Mouse (Mus musculus) midbrain, embryonic 13.5 days (tissue): ENCODE data around the gene 4933409G03Rik. TPM values are rescaled to one million over a fixed set of nuclear protein-coding genes. Genes with fewer than 3 reads are reported as not detected.
"Not testable (repeated sequence)": the region's sequence is repeated elsewhere in the genome, so short reads cannot be mapped to it uniquely, and the experiment has no call there.

Source experiments
- ATAC-seq: fragments of 200-750 bp; cut with Nextera tagmentation; 2 replicates; pipeline ENCODE4 v1.8.0; 2017; ENCODE audit warnings: mild to moderate bottlenecking, moderate TSS enrichment, moderate library complexity
- H3K27ac ChIP-seq: fragments of 300-500 bp; sonication (generic); 2 replicates; pipeline ENCODE4 v1.5.1; 2015; ENCODE audit warnings: inconsistent platforms, mild to moderate bottlenecking, moderate library complexity
- H3K27me3 ChIP-seq: fragments of 300-500 bp; sonication (generic); 2 replicates; pipeline ENCODE4 v1.6.1; 2015; ENCODE audit warnings: mild to moderate bottlenecking, inconsistent platforms
- H3K36me3 ChIP-seq: fragments of 300-500 bp; sonication (generic); 2 replicates; pipeline ENCODE4 v1.6.1; 2015; ENCODE audit warnings: mild to moderate bottlenecking, inconsistent platforms
- H3K4me1 ChIP-seq: fragments of 300-500 bp; sonication (generic); replicated peaks from 2 replicates; pipeline ENCODE4 v1.6.1; 2015; ENCODE audit warnings: inconsistent platforms
- H3K4me2 ChIP-seq: fragments of 300-500 bp; sonication (generic); replicated peaks from 2 replicates; pipeline ENCODE4 v1.6.1; 2015; ENCODE audit warnings: moderate library complexity, mild to moderate bottlenecking, inconsistent platforms
- H3K4me3 ChIP-seq: fragments of 300-500 bp; sonication (generic); replicated peaks from 2 replicates; pipeline ENCODE4 v1.5.1; 2015; ENCODE audit warnings: mild to moderate bottlenecking, inconsistent platforms
- H3K9ac ChIP-seq: fragments of 300-500 bp; sonication (generic); replicated peaks from 2 replicates; pipeline ENCODE4 v1.6.1; 2015; ENCODE audit warnings: mild to moderate bottlenecking, inconsistent platforms
- H3K9me3 ChIP-seq: fragments of 300-500 bp; sonication (generic); 2 replicates; pipeline ENCODE4 v1.6.1; 2016; ENCODE audit warnings: mild to moderate bottlenecking, inconsistent platforms
- WGBS: fragments of 180-500 bp; shearing (Covaris S2); methylation state at CpG from one replicate; pipeline ENCODE4 v1.1.7; 2015; 5-methylcytosine and 5-hydroxymethylcytosine counted together
- polyA plus RNA-seq: library from polyadenylated mRNA; unstranded; fragments of >200 nt; fragmentation: Nextera tagmentation; extraction: Ambion mirVana; gene quantifications from 2 replicates; pipeline ENCODE4 v1.2.1, GENCODE M21; 2015

4933409G03Rik gene
- not detected in 2 replicates for polyA plus RNA-seq

- Histone ChIP-seq H3K9me3 (no peaks in the 10 kb centered on the region), H3K4me3 (no peak within 1 kb of the TSS), H3K27me3 (no peaks in the 10 kb centered on the region), H3K4me2 (no peak within 1 kb of the TSS), H3K36me3 (no peaks in the 10 kb centered on the region), H3K9ac (no peak within 1 kb of the TSS), H3K4me1 (no peaks in the 10 kb centered on the region), H3K27ac (no peak within 1 kb of the TSS)
- no peak for ATAC-seq
- 94% methylated on average over 5 of the region's 5 CpGs for WGBS
Observed at GRCm38 (mm10) chr2:68582113-68582512, at the start of gene 4933409G03Rik. Gene 4933409G03Rik (plus strand): TSS chr2:68582413.

GRCm38 (mm10) chr2:68544190-68544589 lies 38.0 kb upstream of the 4933409G03Rik start:
- ATAC-seq, result no peak
- 71% methylated on average over 2 of the region's 2 CpGs for WGBS

GRCm38 (mm10) chr2:68560821-68561220 lies 21.4 kb upstream of the 4933409G03Rik start:
- 67% methylated on average over 4 of the region's 4 CpGs for WGBS
- no peak overlapping the region for H3K9ac ChIP-seq
- no peak for ATAC-seq

More at GRCm38 (mm10) chr2:68544190-68544589, 38.0 kb upstream of the 4933409G03Rik start:
- Histone ChIP-seq H3K9ac (no peak overlapping the region), H3K27me3 (no peaks in the 10 kb centered on the region), H3K27ac (no peak overlapping the region), H3K9me3 (no peaks in the 10 kb centered on the region), H3K4me1 (no peaks in the 10 kb centered on the region), H3K4me3 (no peak overlapping the region), H3K36me3 (no peaks in the 10 kb centered on the region), H3K4me2 (no peak overlapping the region)

GRCm38 (mm10) chr2:68563331-68563730 lies 18.9 kb upstream of the 4933409G03Rik start:
- H3K27ac ChIP-seq, result no peak overlapping the region
- H3K4me2 ChIP-seq, result no peak overlapping the region
- no peak overlapping the region for H3K9ac ChIP-seq
- H3K4me1 ChIP-seq, result no peaks in the 10 kb centered on the region
- H3K36me3 ChIP-seq, result no peaks in the 10 kb centered on the region
- no peaks in the 10 kb centered on the region for H3K27me3 ChIP-seq
- H3K9me3 ChIP-seq, result no peaks in the 10 kb centered on the region
- H3K4me3 ChIP-seq, result no peak overlapping the region
- 21% methylated on average over 3 of the region's 3 CpGs for WGBS
- 0 out of 2 replicates have a peak, but pooled peaks have one; percentile 40 for ATAC-seq

More at GRCm38 (mm10) chr2:68560821-68561220, 21.4 kb upstream of the 4933409G03Rik start:
- Histone ChIP-seq H3K36me3 (no peaks in the 10 kb centered on the region), H3K4me1 (no peaks in the 10 kb centered on the region), H3K4me2 (no peak overlapping the region), H3K4me3 (no peak overlapping the region), H3K27me3 (no peaks in the 10 kb centered on the region), H3K9me3 (no peaks in the 10 kb centered on the region), H3K27ac (no peak overlapping the region)

GRCm38 (mm10) chr2:68568361-68568760 lies 13.9 kb upstream of the 4933409G03Rik start:
- no peak overlapping the region for H3K4me2 ChIP-seq
- ATAC-seq, result no peak
- H3K4me1 ChIP-seq, result no peaks in the 10 kb centered on the region
- no peak overlapping the region for H3K9ac ChIP-seq
- H3K36me3 ChIP-seq, result no peaks in the 10 kb centered on the region
- 92% methylated on average over 15 of the region's 15 CpGs for WGBS
- H3K9me3 ChIP-seq, result no peaks in the 10 kb centered on the region
- no peak overlapping the region for H3K27ac ChIP-seq
- no peaks in the 10 kb centered on the region for H3K27me3 ChIP-seq
- H3K4me3 ChIP-seq, result no peak overlapping the region

- no peak overlapping the region for H3K27ac ChIP-seq
- H3K27me3 ChIP-seq, result no peaks in the 10 kb centered on the region
- ATAC-seq, result no peak
- WGBS, result 31% methylated on average over 4 of the region's 4 CpGs
- no peaks in the 10 kb centered on the region for H3K36me3 ChIP-seq
- no peak overlapping the region for H3K4me3 ChIP-seq
- H3K4me1 ChIP-seq, result no peaks in the 10 kb centered on the region
- no peak overlapping the region for H3K4me2 ChIP-seq
- H3K9ac ChIP-seq, result no peak overlapping the region
- H3K9me3 ChIP-seq, result no peaks in the 10 kb centered on the region
Observed at GRCm38 (mm10) chr2:68572340-68572739, 9.9 kb upstream of the 4933409G03Rik start.

- no peak overlapping the region for H3K4me3 ChIP-seq
- no peaks in the 10 kb centered on the region for H3K27me3 ChIP-seq
- ATAC-seq, result no peak
- WGBS, result 71% methylated on average over 3 of the region's 3 CpGs
- H3K4me1 ChIP-seq, result no peaks in the 10 kb centered on the region
- H3K9ac ChIP-seq, result no peak overlapping the region
- H3K4me2 ChIP-seq, result no peak overlapping the region
- H3K36me3 ChIP-seq, result no peaks in the 10 kb centered on the region
- H3K27ac ChIP-seq, result no peak overlapping the region
- H3K9me3 ChIP-seq, result no peaks in the 10 kb centered on the region
Observed at GRCm38 (mm10) chr2:68592765-68593164, 10.6 kb downstream of the 4933409G03Rik start.

- H3K9ac ChIP-seq, H3K27me3 ChIP-seq, H3K9me3 ChIP-seq, H3K4me3 ChIP-seq, H3K27ac ChIP-seq, ATAC-seq, H3K4me2 ChIP-seq, H3K4me1 ChIP-seq, H3K36me3 ChIP-seq: not testable (repeated sequence)
- 68% methylated on average over 2 of the region's 5 CpGs for WGBS
Observed at GRCm38 (mm10) chr2:68656186-68656585, 74.0 kb downstream of the 4933409G03Rik start, which contains the start of gene 4932414N04Rik. Gene 4932414N04Rik (plus strand): TSS chr2:68656486.

Other genes starting within 250 kb of the 4933409G03Rik start
- gene Stk39, start 110.1 kb upstream of the 4933409G03Rik start, polyA plus RNA-seq, result 28.6 and 29.2 TPM in 2 replicates
- not detected in 2 replicates for gene 4932414N04Rik, start 74.1 kb downstream of the 4933409G03Rik start, polyA plus RNA-seq